20 mouse cellular contexts compared by ENCODE assay signal in genomic region chr5:9692333-9692732, GRCm38 (mm10). TPM values are rescaled to one million over a fixed set of nuclear protein-coding genes. Genes with fewer than 3 reads are reported as not detected.
"Had no signal": no experiment of that assay in that cellular context is flagged by ENCODE, and none has a peak within 500 bp of the region (broad histone marks: within the 10 kb centered on the region; RNA-seq: fewer than 3 reads in every experiment).

No protein-coding gene starts in this region.

- DNase-seq: retina, postnatal 1 day; right cerebral cortex, adult 18-20 months; right cerebral cortex, postnatal 14 days; right cerebral cortex, postnatal 25 days; right cerebral cortex, postnatal 4 days; spleen, adult 18-20 months; thymus, adult 18-20 months; thymus, adult 2 months; thymus, postnatal 14 days; thymus, postnatal 25 days; thymus, postnatal 36 days; thymus, postnatal 4 days had no signal

- H3K27ac ChIP-seq: neural tube, embryonic 13.5 days; neural tube, embryonic 15.5 days; stomach, embryonic 15.5 days; stomach, postnatal 0 days had no signal

- H3K4me3 ChIP-seq: neural tube, embryonic 13.5 days; neural tube, embryonic 15.5 days; stomach, embryonic 15.5 days had no signal

RNA-seq across cellular contexts. Expression of gene Grm3, which starts 32.6 kb away (rescaled TPM):
- total RNA-seq: neutrophil, adult 5-6 weeks had no signal
- polyA plus RNA-seq: small intestine, adult 2 months; spleen, adult 2 months; thymus, adult 2 months; thymus, postnatal 0 days had no signal
